Mouse (Mus musculus): ENCODE measurements around the gene Cd37.

Gene Cd37

DNA sequence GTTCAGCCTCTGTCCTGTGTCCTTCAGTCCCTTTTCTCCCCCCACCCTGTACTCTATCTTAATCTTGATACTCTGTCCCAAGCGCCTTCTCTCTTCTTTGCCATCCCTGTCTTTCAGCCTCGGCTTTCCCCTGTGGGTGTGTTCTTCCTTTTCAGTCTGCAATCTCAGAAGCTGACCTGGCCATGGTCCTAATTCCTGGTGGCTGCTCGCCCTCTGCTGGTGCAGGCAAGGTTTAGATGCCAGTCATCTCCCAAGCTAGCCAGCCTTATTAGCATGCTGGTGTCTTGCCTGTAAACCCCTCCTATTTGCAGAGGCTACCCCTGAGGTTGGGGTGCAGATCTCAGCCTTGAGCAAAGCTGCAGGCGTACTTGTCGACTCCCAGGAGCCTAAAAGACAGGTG, 40.5 kb downstream of the Cd37 start:
- DNase-seq, result peak; percentile 92 to 93

DNA sequence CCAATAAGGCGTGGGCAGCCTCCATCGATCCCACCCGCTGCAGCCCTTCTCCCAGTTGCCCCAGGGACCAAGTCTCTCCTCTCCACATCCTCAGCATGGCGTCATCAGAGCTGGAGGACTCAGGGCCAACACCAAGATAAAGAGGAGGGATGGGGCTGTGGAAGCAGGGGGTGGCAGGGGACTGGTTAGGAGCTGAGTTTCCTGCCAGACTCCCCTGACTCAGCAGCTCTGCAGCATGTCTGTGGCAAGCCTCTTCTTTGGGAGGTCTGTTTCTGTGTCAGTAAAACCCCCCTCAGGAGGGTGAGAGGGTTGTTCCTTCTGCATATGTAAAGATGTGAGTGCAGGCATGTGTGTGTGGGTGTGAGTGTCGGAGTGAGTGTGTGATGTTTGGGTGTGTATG, 41.9 kb downstream of the Cd37 start:
- DNase-seq, result no peak

DNA sequence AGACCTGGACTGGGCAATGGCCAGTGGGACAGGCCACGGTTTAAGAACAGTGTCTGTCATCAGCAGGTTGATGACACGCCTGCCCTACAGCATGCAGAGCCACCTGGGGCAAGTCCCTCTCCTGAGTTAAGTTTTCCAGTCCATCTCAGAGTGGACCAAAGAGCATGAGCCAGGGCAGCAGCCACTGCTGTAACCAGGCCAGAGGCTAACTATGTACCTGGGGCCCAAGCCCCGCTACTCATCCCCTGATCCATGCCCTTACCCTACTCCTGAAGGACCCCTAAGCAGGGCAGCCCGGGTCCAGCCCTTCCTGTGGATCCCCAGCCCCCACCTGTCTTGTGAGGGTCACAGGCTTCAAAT, 42.8 kb downstream of the Cd37 start:
- DNase-seq, result no peak

DNA sequence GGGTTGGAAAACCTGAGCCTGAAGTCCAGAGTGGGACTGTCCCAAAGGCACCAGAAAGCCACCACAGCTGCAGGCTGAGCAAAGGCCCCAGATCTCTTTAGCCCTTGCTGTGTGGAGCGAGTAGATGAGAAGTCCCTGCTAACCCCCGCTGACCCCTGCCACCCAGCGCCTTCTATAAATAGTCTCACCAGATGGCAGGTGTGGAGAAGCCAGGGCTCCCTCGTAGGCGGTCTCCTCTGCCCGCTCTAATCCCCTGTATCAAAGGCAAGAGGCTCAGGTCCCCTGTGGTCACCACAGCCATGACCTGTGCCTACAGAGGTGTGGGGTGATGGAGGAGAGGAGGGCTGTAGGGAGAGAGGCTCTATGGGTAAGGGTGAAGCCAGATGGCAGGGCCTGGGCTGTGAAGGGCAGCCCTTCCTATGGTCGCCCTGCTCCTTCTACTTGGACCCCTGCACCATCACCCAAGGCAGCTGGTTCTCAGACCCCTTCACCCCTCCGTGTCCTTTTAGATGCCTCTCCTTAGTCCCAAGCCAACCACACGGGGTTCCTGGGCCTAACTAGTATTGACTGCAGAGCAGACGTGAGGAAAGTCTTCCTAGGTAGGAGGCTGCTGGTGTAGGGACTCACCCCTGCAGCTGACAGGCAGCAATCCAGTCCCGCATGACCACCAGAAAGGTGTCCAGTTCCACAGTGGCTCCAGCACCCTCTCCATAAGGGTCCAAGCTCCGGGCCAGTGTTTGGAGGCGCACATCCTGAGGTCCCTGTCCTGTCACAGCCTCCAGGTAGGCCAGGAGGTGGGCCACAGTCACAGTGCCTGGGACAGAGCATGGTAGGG, 43.4 kb downstream of the Cd37 start:
- peak; percentile 51 to 54 for DNase-seq

DNA sequence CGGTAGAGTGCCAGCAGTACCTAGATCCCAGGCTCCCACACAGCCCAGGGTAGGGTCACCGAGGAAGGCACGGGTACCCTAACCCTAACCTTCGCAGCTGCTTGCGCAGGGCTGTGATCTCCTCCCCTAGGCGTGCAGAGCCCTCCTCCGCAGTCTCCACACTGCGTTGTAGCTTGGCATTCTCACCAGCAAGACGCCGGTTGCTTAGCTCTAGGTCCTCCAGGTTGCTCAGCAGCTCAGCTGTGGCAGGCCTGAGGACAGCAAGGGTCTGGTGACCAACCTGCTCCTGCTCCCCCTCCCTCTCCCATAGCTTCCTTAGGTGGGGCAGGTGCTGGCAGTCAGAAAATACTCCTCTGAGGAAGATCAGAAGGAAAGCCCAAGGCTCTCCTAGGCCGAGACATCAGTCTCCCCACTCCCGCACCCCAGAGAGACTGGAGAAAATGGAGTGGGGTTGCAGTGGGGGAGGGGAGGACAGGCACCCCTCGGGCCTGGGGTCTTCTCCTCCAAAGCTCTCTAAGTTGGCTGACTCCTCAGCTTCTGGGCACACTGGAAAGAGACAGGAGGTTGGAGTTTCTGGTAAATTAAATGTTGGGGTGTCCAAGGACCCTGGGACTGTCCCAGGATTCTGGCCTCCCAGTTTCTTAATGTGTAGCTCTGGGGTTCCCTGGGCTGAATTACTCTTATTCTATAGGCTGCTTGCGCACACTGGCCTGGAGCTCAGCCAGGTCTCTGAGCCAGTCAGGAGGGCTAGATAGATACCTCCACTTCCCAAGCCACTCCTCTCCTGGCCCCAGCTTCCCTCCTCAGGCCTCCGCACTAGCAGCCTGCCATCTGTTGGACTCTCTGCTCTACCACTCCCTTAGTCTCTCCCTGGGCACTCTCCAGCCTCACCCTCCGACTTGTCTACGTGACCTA, 44.8 kb downstream of the Cd37 start:
- DNase-seq, result peak in 1 of 2 experiments; percentile 68

DNA sequence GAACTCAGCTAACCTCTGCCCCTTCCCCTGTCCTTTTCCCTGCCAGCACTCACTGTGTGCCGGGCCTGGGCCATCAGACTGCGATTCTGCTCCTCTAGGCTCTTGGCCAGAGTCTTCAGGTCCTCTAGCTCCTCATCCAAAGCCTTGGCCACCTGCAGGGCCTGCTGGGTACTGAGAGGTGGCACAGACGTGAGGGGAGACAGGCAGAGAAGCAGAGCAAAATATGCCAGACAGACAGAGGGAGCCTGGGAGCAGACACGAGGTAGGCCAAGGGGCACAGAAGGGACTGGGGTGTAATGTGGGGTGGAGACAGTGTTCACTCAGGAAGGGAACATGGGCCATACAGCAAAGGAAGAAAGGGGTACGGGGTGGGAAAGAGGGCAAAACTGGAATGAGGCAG, 45.5 kb downstream of the Cd37 start:
- peak; percentile 52 to 59 for DNase-seq

DNA sequence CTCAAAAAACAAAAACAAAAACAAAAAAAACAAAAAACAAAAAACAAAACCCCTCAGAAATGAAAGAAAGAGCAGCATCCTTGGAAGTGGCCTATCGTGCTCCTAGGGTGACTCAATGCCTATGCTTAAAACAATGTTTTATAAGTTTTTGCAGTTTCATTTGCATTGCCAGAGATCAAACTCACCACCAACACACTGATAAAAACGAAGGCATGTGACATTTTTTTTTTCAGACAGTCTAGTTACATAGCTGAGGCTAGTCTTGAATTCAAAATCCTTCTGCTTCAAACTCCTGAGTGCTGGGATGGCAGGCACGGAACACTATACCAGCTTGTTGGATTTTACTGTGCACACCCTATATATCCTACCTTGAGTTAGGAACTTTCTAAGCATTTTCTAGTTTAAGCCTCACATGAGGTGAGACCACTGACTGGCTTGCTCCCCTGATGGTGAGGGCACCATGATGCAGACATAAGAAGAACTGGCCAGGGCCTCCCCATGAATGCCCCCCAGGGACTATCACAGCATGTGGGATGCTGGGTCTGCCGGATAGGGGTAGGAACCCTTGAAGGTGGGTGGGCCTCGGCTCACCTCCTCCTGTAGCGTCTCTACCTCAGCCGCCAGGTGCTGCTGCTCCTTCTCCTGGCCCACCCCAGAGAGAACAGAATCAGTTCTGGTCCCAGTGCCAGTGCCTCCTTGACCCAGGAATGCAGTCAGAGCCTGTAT, 46.2 kb downstream of the Cd37 start:
- DNase-seq, result no peak

DNA sequence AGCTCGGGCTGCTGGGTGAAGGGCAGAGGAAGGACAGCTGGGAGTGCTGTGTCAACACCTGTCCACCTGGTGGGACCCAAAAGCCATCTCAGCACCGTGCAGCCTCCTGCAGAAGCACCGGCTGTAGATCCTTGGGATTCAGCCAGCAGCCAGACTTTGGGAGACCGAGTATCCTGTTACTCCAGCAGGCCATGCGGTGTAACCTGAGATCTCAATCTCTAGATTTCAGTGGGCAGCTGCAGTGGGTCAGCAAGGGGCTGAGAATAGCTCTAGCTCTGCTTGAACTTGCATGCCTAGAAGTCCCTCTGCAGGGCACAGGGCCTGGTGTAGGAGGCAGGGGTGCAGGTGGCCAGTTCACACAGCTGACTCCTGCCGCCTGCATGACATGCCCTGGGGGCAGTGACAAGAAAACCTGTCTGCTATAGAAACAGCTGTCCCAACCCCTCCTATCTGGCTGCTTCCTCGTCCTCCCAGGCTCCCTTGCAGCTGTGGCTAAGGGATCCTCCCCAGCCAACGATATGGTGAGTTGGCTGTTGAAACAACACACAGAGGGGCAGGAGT, 47.0 kb downstream of the Cd37 start:
- peak; percentile 76 to 81 for DNase-seq

DNA sequence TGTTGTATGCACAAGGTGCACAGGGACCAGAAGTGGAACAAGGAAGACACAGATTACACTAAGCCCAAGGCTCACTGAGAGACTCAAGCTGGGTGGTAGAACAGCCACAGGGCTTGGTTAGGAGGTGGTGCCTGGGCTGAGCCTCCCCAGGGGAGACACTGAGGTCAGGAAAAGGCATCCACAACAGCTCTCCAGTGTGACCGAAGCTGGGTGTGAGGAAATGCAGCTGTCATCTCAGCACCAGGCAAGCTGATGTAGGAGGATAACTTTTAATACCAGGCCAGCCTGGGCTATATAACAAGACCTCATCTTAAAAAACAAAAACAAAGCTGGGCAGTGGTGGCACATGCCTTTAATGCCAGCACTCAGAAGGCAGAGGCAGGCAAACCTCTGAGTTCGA, 47.8 kb downstream of the Cd37 start:
- DNase-seq, result no peak

DNA sequence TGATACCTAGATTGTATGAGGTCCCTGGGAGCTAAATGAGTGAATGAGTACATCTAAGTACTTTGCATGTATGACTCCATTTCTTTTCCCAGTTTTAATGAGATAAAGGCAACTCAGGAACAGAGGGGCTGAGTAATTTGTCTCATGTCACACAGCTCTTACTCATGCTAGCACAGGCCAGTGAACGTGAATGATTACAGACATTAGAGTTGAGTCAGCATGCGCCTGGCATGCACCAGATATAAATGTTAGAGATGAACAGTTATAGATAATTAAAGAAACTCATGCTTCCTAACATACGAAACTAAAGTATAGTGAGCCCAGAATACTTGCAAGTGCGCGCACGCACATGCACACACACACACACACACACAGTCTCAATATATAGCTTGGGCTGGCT, 48.7 kb downstream of the Cd37 start:
- no peak for DNase-seq

DNA sequence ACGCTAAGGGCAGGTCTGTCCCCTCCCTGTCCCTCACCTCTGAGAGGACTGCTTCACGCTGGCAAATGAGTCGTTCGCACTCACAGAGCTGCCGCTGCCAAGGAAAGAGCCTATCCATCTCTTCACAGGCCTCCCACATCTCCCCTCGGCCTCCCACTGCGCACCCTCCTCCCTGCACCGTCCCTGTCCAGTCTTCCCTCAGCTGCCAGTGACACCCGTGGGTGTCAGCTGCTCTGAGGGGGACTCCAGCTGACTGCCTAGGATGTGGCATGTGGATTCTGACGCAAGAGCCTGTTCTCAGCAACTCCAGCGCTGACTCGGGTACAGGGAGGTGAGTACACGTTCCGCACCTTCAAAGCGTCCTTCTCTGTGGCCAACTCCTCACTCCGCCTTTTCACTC, 49.3 kb downstream of the Cd37 start:
- DNase-seq, result no peak

DNA sequence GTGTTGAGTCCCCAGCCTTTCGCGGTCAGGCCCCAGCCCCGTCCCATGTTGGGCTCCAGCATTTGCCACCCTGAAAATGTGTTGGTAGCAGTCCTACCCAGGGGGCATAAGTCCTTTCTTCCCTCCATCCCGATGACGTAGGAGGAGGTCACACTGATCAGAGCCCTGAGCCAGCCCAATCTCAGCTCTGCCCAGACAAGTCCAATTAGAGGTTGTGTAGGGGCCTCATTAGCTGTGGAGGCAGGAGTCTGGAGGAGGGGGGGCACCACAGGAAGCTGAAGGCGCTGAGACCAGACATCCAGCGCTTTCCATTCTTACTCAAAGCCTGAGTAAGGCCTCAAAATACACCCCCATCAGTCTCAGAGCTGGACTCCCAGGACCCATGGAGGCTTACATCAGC, 53.0 kb downstream of the Cd37 start:
- no peak for DNase-seq

DNA sequence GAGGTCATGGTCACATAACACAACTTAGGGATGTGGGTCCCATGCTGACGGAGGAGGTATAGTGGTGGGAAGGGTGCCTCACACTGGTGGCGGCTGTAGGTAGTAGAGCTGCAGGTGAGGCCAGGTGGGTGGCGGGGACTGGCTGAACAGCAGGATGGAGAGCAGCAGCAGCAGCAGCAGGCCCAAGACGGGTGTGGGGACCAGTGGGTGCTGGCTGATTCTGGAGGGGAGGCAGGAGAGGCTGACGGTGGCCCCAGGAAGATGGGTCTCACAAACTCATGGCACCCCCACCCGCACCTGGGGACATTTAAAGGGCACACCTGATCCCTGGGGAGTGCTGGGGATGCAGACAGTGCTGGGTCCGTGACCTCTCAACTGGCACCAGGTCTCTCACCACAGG, 55.2 kb downstream of the Cd37 start:
- DNase-seq, result peak in 1 of 2 experiments; percentile 5

All from cerebellum, postnatal 36 days (tissue).